In the genomic region with DNA sequence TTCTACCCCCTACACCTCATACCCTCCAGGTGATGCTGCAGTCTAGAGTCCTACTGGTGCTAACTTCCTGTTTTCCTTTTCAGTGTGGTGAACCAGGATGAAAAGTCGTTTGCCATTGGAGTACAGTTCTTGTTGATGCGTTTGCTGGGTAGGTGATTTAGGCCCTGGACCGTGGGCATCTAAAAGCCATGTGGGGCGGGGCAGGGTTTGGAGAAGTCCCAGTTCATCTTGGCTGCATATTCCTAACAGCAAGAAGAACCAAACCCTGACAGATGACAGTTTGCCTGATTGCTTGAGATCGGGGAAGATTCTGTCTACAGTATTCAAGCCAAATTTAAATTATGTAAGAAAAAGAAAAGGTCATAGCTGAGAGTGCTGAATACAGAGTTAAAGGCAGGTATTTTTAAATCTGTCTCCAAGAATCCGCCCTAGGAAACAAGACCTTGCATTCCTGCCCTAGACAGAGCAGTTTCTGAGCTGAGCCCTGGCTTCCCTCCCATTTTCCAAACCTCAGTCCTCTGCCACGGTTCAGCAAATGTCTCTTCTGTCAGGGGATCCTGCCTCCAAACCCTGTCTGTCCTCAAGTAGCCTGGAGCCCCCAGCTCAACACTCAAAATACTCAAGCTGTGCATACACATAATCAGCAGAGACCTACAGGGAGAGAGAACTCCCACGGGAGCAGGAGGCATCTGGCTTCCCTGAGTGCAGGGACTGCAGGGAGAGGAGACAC, we compare ENCODE assay signal across 20 mouse cellular contexts.
"Had no signal": no experiment of that assay in that cellular context is flagged by ENCODE, and none has a peak within 500 bp of the region (broad histone marks: within the 10 kb centered on the region; RNA-seq: fewer than 3 reads in every experiment).

No protein-coding gene starts in this region.

- ATAC-seq: liver, postnatal 0 days; lung, postnatal 0 days; midbrain, embryonic 16.5 days had no signal

- H3K9me3 ChIP-seq: limb, embryonic 12.5 days; limb, embryonic 15.5 days; midbrain, embryonic 12.5 days; neural tube, embryonic 15.5 days; stomach, embryonic 15.5 days had no signal

- H3K4me2 ChIP-seq: limb, embryonic 12.5 days; limb, embryonic 15.5 days; liver, embryonic 11.5 days; lung, embryonic 14.5 days; midbrain, embryonic 12.5 days; neural tube, embryonic 15.5 days; stomach, embryonic 15.5 days had no signal

- H3K27me3 ChIP-seq: limb, embryonic 12.5 days; limb, embryonic 15.5 days; midbrain, embryonic 12.5 days; neural tube, embryonic 15.5 days; stomach, embryonic 15.5 days had no signal

- H3K4me3 ChIP-seq: limb, embryonic 12.5 days; limb, embryonic 15.5 days; midbrain, embryonic 12.5 days; myocyte; neural tube, embryonic 15.5 days; stomach, embryonic 15.5 days had no signal

- H3K4me1 ChIP-seq: limb, embryonic 12.5 days; midbrain, embryonic 12.5 days; stomach, embryonic 15.5 days had no signal

- H3K36me3 ChIP-seq: limb, embryonic 12.5 days; limb, embryonic 15.5 days; midbrain, embryonic 12.5 days; neural tube, embryonic 15.5 days had no signal

- H3K9ac ChIP-seq: limb, embryonic 12.5 days; limb, embryonic 15.5 days; liver, embryonic 14.5 days; liver, postnatal 0 days; lung, embryonic 14.5 days; midbrain, embryonic 12.5 days; neural tube, embryonic 15.5 days; stomach, embryonic 15.5 days had no signal

- H3K27ac ChIP-seq: kidney, postnatal 0 days; limb, embryonic 12.5 days; limb, embryonic 15.5 days; liver, embryonic 14.5 days; macrophage; midbrain, embryonic 12.5 days; neural tube, embryonic 15.5 days; stomach, embryonic 15.5 days had no signal

- DNase-seq: kidney, adult 2 months; left cerebral cortex, postnatal 4 days; liver, postnatal 0 days; lung, embryonic 14.5 days; right cerebral cortex, adult 18-20 months; right cerebral cortex, postnatal 14 days; spleen, adult 18-20 months; thymus, postnatal 25 days had no signal
